Mouse (Mus musculus): Measurements from ENCODE around the gene Man1b1.

Man1b1 gene

DNA sequence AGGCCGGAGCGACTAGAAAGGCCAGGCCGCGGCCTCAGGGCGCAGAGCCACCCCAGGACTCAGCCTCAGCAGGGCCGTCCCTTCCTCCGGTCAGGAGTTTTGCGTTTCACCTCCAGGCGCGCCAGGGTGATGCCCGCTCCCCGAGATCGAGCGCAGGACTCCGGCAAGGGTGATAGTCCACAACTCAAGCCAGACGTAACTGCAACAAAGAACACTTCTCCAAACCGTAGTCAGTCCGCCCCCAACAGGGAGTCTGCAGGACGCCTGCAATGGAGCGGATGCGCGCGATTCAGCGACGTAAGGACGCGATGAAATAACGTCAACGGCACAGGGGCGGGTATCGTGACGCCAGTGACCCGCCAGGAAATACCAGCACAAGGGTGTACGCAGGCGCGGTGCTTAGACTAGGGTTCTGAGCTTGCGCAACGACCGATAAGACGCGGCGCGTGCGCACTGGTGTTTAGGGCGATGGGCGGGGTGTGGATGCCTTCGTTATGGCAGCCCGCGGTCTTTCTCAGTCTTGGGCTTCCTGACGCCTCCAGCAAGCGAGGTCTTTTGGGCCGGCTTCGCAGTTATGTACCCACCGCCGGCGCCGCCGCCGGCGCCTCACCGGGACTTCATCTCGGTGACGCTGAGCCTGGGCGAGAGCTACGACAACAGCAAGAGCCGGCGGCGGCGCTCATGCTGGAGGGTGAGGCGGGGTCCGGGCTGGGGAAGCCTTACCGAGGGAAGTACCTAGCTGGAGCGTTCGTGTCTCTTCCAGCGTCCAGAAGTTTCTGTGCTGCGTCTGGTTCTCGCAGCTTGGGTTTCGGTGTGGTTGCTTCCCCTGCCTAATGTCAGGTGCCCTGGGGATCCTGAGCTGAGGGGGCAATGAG, at the start of gene Man1b1:
Man1b1 (plus strand) TSS at position 53 of the 875 bp plus-strand sequence.
- peak; percentile 99 for DNase-seq

DNA sequence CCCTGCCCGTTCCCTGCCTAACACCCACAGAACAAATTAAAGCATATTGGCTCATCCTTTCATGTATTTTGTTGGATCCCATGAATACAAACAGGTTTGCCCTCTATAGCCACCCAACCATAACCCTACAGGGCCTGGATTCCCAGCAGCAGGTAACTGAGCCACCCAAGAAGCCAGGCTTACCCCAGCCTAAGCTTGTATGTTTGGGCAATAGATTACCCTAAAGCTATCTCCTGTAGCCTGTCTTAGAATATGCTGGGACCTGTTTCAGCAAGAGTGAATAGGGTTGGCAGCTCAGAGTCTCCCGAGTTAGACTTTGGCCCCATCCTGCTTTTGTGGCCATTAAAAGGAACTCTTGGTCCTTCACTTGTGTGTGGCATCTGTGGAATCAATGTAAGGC, 46.6 kb upstream of the Man1b1 start:
- no peak for DNase-seq

DNA sequence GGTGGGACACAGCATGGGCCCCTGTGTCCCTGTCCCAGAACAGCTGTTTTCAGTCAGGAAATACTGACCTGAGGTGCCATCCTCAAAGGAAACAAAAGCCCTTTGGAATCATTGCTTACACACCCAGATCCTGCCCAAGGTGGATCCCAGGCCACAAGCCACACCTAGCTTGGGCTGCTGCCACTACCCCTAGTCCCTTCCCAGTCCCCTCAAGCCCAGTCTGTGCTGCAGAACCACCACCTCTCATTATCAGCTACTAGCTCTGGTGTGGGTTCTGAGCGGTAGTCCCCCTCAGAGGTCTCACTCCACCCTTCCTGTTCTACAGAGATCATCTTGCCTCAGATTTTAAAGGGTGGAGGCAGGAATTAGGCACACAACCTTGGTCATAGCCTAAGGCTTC, 45.8 kb upstream of the Man1b1 start:
- no peak for DNase-seq

DNA sequence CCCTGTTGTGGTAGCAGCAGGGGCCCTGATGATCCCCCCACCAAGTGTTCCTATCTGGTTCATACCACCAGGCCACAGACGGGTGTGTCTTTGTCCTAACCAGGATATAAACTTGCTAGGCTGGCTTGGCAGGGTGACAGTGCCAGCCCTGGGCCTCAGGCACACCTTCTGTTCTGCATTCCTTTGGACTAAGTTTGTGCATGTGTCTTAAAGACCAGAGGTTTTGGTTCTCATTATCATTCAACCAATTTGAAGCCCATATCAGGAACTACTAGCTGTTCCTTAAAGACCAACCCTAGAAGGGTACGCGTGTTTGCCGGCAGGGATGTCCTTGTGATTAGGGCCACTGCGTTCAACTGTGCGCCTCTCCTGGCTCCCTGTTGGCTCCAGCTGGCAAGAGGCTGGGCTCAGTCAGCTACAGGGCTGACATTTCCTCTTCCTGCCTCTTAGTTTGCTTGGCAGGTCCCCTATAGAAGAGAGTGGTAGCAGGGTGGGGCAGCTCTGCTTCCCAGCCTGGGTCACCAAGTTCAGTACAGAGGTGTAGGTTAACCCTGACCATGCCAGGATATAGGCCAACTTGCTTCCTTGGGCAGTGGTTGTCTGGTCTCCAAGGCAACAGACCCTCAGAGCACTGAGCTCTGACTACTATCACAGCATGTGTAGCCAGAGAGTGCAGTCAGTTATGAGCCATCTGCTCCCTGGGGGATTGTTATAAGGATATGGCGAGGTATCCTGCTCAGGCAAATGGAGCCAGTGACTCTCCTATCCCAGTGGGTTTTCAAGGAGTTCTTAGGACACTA, 45.1 kb upstream of the Man1b1 start:
- no peak for DNase-seq

DNA sequence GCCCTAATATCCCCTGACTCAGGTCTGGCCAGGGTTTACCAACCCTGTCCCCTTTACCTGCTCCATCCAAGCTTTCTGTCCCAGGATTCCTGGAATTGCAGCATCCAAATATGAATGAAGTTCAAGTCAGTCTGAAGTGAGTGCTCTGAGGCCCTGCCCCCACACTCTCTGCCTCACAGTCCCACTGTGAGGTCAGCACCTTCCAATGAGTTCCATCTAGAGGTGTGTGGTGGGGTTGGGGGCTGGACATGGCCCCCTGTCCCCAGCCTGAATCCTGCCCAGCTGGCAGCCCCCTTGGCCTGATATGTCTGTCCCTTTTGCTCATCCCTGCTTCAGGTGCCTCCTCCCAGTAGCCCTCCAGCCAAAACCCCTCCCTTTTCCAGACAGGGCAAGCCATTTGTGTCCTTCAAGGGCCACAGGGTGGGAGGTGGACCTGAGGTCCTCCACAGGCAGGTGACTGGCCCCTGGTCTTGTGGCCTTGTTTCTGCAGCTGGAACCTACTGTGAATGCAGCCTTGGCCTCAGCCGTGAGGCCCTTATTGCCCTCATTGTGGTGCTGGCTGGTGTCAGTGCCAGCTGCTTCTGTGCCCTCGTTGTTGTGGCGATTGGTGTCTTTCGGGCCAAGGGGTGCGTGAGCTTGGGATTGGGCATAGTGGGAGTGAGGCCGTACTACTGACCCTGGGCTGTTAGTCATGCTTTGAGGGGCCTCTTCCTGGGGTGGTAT, 44.0 kb upstream of the Man1b1 start, which contains the start of gene Tmem210:
Tmem210 (plus strand) TSS at position 219 of the 723 bp plus-strand sequence.
- DNase-seq: no peak

DNA sequence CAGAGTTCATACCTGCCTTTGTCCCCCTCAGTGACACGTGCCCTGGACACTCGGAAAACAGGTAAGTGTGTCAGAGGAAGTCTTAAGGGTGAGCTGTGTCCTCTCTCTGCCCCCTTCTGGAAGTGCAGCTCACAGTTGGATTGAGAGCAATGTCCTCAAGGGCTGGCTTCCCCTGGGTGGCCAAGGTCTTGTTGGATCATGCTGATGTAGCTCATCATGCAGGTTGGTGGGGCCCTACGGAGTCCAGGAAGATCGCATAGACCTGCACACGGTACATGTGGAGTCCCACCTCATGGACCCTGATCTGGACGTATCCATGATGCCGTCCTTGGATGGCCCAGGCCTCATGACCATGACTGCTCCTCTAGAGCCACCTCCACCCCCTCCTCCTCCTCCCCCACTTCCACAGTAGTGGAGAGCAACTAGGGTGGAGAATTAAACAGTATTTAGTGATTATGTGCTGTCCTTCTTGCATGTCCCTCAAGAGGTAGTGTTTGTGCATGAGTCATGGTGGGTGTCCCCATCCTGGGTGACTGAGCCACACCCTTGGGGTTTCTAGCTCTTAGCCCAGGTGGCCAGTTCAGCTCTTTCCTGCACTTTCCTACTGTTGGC, 43.3 kb upstream of the Man1b1 start:
- DNase-seq: no peak

DNA sequence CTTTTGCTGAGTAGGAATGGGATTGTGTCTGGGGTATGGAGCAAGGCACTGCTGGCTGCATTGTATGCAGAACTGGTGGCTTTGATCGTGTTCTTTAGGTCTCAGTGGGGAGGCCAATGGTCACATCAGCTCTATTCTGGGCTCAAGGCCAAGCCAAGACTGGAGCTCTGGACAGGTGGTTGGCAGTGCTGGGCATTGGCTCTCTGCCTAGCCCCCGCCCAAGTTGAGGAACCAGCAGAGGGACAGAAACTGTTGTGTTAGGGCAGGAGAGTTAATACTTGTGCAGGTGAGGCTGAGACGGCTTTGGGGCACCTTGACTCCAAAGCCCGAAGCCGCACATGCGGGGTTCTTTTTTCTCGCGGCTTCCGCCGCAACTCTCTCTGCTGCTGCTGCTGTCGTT, 42.5 kb upstream of the Man1b1 start, which contains the start of gene Lrrc26:
Lrrc26 (plus strand) TSS at position 265 of the 400 bp plus-strand sequence.
- DNase-seq: no peak

DNA sequence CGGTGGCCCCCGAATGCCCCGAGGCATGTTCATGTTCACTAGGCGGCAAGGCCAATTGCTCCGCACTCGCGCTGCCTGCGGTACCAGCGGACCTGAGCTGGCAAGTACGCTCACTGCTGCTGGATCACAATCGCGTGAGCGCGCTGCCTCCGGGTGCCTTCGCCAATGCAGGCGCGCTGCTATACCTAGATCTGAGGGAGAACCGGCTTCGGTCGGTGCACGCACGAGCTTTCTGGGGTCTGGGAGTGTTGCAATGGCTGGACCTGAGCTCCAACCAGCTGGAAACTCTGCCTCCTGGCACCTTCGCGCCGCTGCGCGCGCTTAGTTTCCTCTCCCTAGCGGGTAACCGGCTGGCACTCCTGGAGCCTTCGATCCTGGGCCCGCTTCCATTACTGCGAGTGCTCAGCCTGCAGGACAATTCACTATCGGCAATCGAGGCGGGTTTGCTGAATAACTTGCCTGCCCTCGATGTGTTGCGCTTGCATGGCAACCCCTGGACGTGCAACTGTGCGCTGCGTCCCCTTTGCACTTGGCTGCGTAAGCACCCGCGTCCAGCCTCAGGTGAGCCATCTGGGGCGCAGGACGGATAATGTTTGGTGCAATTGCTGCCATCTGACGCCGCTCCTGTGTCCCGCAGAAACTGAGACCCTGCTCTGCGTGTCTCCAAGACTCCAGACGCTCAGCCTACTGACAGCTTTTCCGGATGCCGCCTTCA, 41.9 kb upstream of the Man1b1 start:
- DNase-seq: no peak

DNA sequence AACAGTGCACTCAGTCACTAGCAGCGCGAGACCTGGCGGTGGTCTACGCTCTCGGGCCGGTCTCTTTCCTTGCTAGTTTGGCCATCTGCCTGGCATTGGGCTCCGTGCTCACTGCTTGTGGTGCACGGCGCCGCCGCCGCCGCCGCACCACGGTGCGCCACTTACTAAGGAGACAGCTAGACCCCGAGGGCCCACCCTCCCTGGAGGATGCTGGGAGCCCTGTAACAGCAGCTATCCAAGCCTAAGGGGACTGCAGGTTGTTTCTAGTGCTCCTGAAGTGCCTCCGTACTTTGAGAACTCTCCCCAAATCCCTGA, 41.4 kb upstream of the Man1b1 start:
- no peak for DNase-seq

DNA sequence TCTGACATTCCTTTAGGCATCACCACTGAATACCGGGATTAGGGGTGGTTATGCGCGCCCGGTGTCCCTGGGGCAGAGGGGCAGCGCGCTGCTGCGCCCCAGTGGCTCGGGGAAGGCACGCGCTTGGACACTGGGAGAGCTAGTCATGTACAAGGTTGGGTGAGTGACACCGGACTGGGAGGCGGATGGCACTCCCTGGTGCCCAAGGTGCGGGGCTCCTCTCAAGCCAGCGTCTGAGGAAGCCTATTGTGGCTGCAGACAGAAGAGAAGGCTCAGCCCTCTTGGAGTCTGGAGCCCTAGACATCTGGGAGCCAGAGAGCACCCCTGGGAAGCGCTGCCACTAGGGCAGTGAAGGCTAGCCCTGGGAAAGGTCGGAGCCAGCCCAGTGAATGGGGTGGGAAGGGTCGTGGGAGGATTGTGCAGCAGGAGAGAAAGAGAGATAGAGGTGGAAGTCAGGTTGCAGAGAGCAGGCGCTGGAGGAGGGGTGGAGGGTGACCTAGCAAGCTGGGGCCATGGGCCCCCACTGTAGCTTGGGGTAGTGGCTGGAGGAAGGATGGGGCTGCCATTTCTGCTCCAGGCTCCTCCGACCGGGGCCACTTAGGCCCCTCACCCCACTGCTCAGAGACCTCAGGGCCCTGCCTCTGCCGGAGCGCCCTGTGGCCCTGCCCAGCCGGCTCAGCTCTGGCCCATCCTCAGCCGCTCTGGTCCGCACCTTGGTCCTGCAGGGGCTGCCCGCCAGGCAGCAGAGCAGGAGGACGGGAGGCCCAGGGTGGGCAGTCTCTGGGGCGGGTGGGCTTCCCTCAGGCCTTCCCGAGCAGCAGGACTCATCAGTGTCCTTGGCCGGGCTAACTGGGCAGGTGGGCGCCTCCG, 40.7 kb upstream of the Man1b1 start:
- no peak for DNase-seq

DNA sequence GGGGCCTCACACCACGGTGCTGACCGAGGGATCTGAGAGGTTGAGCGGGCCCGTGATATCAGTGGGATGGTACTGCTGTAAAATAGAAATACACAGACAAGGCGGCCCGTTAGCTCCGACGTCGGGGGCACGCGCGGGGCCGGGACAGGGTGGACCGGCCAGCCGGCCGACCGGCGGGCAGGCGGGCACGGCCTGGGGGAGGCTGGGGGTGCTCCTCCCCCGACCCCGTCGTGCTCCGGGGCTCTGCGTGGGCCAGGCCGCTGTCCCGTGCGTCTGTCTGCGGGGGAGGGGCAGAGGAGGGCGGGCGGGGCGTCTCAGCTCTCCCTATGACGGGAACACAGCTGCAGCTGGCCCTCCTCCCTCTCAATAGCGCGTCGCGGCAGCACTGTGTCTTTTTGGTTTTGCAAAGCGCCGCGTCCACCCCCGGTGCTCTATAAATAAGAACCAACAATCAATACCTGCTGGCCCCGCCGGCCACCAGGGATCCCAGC, 40.0 kb upstream of the Man1b1 start:
- DNase-seq: no peak

DNA sequence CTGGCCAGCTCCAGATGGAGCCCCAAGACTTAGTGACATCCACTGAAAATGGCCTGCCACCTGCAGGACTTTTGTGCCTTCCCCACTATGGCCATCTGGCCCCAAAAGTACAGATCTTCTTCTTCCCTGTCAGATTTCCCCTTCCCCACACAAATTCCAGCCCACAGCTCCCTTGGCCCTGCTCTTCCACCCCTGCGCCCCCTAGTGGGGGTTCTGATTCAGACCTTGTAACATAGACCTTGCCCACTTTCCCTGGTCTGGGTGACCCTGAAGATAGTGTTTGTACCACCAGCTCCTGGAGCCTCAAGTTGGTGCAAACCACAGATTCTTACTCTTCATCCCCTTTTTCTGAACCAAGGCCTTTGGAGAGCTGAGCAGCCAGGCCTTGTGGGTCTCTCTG, 39.3 kb upstream of the Man1b1 start:
- DNase-seq: peak; percentile 22 to 82

DNA sequence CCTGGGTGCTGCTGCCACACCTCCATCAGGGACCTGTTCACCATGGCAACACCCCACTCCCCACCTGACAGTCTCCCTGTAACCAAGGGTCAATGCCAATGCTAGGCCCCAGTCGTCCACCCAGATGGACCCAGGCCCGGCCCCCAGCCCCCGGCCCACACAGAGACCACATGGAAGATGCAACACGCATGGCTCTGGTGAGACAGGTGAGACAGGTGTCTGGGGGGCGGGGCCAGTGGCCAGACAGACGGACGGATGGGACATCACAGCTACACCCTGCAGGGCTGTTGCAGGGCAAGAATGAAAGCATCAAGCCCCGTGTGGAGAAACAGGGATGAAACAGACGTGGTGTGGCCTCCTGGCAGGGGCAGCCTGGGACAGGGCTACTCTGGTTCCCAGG, 38.4 kb upstream of the Man1b1 start:
- no peak for DNase-seq

DNA sequence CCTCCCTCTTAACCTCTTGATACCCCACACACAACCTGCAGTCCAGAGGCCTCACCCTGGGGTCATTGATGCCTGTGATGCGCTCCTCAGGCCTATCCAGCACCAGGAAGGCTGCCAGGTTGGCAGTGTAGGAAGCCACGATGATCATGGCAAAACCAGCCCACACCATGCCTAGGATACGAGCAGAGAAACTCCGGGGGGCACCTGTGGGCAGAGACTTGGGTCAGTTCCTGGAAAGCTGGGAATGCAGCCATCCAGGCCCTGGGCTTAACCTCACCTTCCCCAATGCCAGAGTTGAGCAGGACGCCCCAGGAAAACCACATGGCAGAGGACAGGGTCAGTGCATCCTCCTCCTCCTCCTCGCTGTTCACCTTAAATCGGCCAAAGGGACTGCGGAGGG, 35.0 kb upstream of the Man1b1 start:
- DNase-seq: no peak

DNA sequence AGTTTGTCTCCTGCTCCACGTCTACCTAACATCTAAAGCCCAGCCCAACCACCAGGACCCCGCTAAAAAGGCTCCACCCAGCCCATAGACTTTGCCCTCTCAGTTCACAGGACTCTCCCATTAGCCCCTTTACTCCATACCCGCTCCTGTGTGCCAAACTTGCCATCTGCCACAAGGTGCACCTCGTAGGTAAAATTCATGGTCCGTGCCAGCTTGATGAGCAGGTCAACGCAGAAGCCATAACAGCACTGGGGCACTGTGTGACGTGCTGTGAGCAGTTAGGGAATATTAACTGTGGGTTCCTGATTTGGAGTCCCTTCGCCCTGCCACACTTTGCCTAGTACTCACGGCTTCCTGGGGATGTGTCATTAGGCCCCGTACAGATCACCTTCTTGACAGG, 34.1 kb upstream of the Man1b1 start:
- no peak for DNase-seq

DNA sequence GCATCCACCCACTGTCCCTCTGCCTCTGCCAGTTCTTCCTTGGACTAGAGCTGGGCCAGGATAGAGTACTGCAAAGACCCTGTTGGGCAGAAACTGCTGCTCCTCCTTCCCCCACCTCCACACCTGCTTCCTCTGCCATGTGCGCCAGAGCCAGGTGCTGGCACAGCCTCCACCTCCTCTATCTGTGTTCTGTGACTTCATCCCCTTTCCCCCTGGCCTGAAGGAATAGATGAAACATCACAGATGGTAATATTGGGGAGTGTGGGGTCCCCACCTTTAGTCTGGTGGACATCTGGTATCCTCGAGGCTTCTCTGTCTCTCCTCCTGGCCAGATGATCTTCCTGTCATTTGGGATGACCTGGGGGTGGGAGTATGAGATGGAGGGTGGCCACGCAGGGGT, 28.7 kb upstream of the Man1b1 start:
- no peak for DNase-seq

DNA sequence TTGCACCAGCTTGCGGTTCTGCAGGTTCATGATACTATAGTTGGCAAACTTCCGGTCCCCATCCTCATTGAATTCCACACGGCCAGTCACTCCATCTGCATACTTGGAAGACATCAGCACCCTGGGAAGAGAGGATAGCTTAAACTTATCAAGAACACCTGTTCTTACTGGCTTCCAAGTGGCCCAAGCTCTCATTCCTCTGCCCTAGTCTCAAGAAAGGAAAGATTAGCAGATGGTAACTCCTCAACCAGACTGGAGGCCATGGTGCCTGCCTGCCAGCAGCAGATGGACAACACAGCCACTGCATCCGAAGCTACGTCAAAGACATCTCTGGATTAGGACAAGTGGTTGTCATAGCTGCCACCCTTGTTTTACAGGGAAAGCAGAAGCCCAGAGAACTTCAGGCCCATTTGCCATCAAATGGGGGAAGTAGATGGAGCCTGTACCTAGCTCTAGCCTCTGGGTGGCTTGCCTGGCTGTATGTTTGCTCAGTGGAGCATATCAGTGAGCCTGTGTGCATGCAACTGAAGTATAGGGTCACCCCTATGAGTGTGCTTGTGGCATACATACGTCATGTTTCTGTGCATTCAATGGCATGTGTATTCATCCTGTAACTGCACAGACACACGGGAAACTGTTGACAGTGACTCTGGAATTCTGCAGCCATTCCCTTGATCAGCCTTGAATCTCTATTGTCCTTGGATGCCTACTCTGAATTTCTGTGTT, 28.0 kb upstream of the Man1b1 start:
- DNase-seq: no peak

DNA sequence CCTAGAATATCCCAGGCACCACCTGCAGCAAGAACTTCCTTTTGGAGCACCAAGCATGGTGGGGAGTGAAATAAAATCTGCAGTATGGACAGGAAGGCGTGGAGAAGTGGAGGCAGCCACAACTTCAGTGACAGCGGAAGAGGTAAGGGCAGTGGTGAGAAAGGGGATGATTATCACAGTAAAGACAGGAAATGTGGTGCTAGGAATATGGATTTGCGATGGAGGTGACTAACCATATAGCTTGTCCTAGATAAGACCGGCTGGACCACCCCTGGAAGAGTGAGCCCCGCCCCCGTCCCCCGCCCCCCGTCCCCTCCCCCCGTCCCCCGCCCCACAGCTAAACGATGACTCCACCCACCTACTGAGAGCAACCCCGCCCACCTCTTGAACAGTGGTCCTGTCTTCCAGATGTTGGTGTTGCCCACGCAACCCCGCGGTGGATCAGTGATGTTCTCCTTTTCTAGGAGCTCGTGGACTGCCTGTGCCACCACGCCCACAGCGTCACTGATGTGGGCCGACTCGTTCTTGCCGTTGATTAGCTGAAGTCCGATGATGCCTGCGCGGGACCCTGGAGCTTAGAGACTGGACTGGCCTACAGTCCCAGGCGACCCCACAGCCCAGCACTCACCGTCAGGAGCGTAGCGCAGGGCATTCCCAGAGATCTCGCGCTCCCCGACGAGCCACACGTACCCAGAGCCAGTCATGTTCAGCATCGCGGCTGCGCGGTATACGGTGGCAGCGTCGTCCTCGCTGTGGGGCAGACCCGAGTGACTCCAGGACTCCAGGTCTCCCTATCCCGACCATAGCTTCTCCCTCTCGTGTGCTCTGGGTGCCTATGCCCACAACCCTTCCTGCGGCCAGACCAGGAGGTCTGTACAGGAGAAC, 27.2 kb upstream of the Man1b1 start:
- no peak for DNase-seq
